Mouse (Mus musculus) fibroblast of lung, adult 2 months (primary cell): ENCODE data around the gene Angptl8.

Experiments used
- DNase-seq: peaks from one replicate; pipeline ENCODE4 v3.0.0-alpha.2; 2011; ENCODE audit warnings: low read depth

The Angptl8 gene

GRCm38 (mm10) chr9:21816716-21817305 is 18.5 kb upstream of the Angptl8 start:
- DNase-seq = no peak

GRCm38 (mm10) chr9:21818125-21818524 is 17.2 kb upstream of the Angptl8 start:
- no peak for DNase-seq

GRCm38 (mm10) chr9:21818561-21818960 is 16.7 kb upstream of the Angptl8 start:
- DNase-seq = no peak

GRCm38 (mm10) chr9:21819181-21819729 is 16.1 kb upstream of the Angptl8 start:
- DNase-seq = no peak

GRCm38 (mm10) chr9:21820183-21820582 is 15.1 kb upstream of the Angptl8 start:
- DNase-seq = no peak

GRCm38 (mm10) chr9:21822686-21823085 is 12.6 kb upstream of the Angptl8 start:
- no peak for DNase-seq

- DNase-seq = no peak
Observed at GRCm38 (mm10) chr9:21823957-21824356, 11.4 kb upstream of the Angptl8 start.

GRCm38 (mm10) chr9:21824366-21824765 is 10.9 kb upstream of the Angptl8 start:
- DNase-seq = no peak

GRCm38 (mm10) chr9:21829834-21830460 is 5.4 kb upstream of the Angptl8 start:
- no peak for DNase-seq

GRCm38 (mm10) chr9:21830461-21830850 is 4.9 kb upstream of the Angptl8 start:
- no peak for DNase-seq

GRCm38 (mm10) chr9:21830936-21831335 is 4.4 kb upstream of the Angptl8 start:
- no peak for DNase-seq

GRCm38 (mm10) chr9:21831558-21832240 is 3.6 kb upstream of the Angptl8 start:
- DNase-seq = no peak

- DNase-seq = no peak
Observed at GRCm38 (mm10) chr9:21837690-21838089, 2.4 kb downstream of the Angptl8 start.

GRCm38 (mm10) chr9:21840115-21840787 is 4.9 kb downstream of the Angptl8 start:
- DNase-seq = no peak

GRCm38 (mm10) chr9:21841340-21841739 is 6.0 kb downstream of the Angptl8 start:
- DNase-seq = no peak

- peak; percentile 89 for DNase-seq
Observed at GRCm38 (mm10) chr9:21842391-21842790, 7.1 kb downstream of the Angptl8 start.

- DNase-seq = no peak
Observed at GRCm38 (mm10) chr9:21843086-21843485, 7.8 kb downstream of the Angptl8 start.

- no peak for DNase-seq
Observed at GRCm38 (mm10) chr9:21845381-21846080, 10.2 kb downstream of the Angptl8 start.

- DNase-seq = no peak
Observed at GRCm38 (mm10) chr9:21846755-21847341, 11.5 kb downstream of the Angptl8 start.

- DNase-seq = no peak
Observed at GRCm38 (mm10) chr9:21847425-21847824, 12.1 kb downstream of the Angptl8 start.

- DNase-seq = no peak
Observed at GRCm38 (mm10) chr9:21847926-21848325, 12.6 kb downstream of the Angptl8 start.
